In genomic region chr19:16462461-16462860, GRCm38 (mm10) we compare ENCODE assay signal across 19 mouse cellular contexts.
"Had no signal": no experiment of that assay in that cellular context is flagged by ENCODE, and none has a peak within 500 bp of the region (broad histone marks: within the 10 kb centered on the region; RNA-seq: fewer than 3 reads in every experiment).

No protein-coding gene starts in this region.

- DNase-seq: kidney, adult 18-20 months; kidney, adult 9 months; kidney, postnatal 25 days; layer of hippocampus, postnatal 36 days; liver, postnatal 0 days; midbrain, embryonic 14.5 days; right cerebral cortex, adult 18-20 months; right cerebral cortex, postnatal 14 days; right cerebral cortex, postnatal 4 days; thymus, adult 2 months; thymus, postnatal 14 days; thymus, postnatal 4 days had no signal

- H3K4me3 ChIP-seq: layer of hippocampus, adult 2 months; left cerebral cortex, adult 2 months had no signal

- H3K4me2 ChIP-seq: midbrain, embryonic 11.5 days had no signal

- ATAC-seq: inflammation-experienced regulatory T-cells, adult 6 months; intestine, embryonic 16.5 days; liver, postnatal 0 days had no signal

- H3K27ac ChIP-seq: layer of hippocampus, adult 2 months; left cerebral cortex, adult 2 months; liver, embryonic 14.5 days; stomach, postnatal 0 days had no signal

- H3K9ac ChIP-seq: liver, embryonic 14.5 days; liver, postnatal 0 days had no signal
